Mouse (Mus musculus) heart, adult 18-20 months (tissue): ENCODE data around the gene Olfr180. TPM values are rescaled to one million over a fixed set of nuclear protein-coding genes. Genes with fewer than 3 reads are reported as not detected.

Experiments used
- DNase-seq, 2 experiments: peaks; one replicate each; pipeline ENCODE4 v3.0.0; 2021 to 2022; ENCODE audit warnings: mixed read lengths in 1 of 2
- long read RNA-seq, 2 experiments: library from polyadenylated mRNA; stranded (forward); transcript quantifications; one replicate each; pipeline ENCODE4 v2.0.0; 2021
- total RNA-seq, 2 experiments: library from RNA; stranded (reverse); gene quantifications; 2 replicates each; pipeline ENCODE4 v1.2.3; 2021

Olfr180 gene
- not detected for total RNA-seq
- long read RNA-seq, experiment 1, result 0 reads
- long read RNA-seq, experiment 2, result 0 reads

GRCm38 (mm10) chr16:58929292-58929691, at the start of gene Olfr180:
Olfr180 (minus strand) TSS chr16:58929392.
- no peak for DNase-seq

- no peak for DNase-seq
Observed at GRCm38 (mm10) chr16:58928655-58929054, 537 bp downstream of the Olfr180 start, which contains the start of gene Olfr181. Olfr181 (minus strand) TSS chr16:58928755.

DNA sequence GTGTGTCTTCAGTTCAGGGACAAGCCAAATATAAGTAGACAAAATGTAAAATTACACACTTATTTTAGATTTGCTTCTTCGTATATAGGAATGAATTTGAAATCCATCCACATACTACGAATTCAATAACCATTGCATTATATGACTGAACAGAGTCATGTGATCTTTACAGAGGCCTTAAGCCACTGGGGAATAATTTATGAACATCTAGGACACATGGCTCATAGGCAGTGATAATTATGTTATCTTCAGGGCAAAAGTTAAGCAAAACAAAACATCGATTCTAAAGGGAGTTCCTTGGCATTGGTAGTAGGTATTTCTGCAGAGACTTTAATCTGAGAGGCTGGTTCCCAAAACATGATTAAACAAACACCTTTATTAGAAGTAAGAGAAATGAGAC, 37.2 kb downstream of the Olfr180 start, which contains the start of gene Olfr178:
Gene Olfr178, minus strand, starts transcription at position 101 of the 400 bp plus-strand sequence.
- DNase-seq, result no peak

- DNase-seq, result no peak
Observed at GRCm38 (mm10) chr16:58884416-58884815, 44.8 kb downstream of the Olfr180 start.

- no peak for DNase-seq
Observed at GRCm38 (mm10) chr16:58874668-58875067, 54.5 kb downstream of the Olfr180 start, which contains the start of gene Olfr177. Olfr177 (minus strand) TSS chr16:58874768.

Other genes starting within 250 kb of the Olfr180 start
- not detected for gene Gpr15, start 210.3 kb downstream of the Olfr180 start, total RNA-seq
- 10 to 100 TPM; 48.7 to 51.0 TPM for gene Cldnd1, start 201.5 kb downstream of the Olfr180 start, total RNA-seq
- not detected for gene Olfr172, start 166.2 kb downstream of the Olfr180 start, total RNA-seq
- not detected for gene Olfr173, start 129.1 kb downstream of the Olfr180 start, total RNA-seq
- not detected for gene Olfr175-ps1, start 102.6 kb downstream of the Olfr180 start, total RNA-seq
- not detected for gene Olfr177, start 54.6 kb downstream of the Olfr180 start, total RNA-seq
- not detected for gene Olfr178, start 37.3 kb downstream of the Olfr180 start, total RNA-seq
- not detected for gene Olfr181, start 637 bp downstream of the Olfr180 start, total RNA-seq
- gene Olfr183, start 66.0 kb upstream of the Olfr180 start, total RNA-seq, result not detected
- gene Olfr186, start 100.9 kb upstream of the Olfr180 start, total RNA-seq, result not detected
- not detected for gene Olfr187, start 110.4 kb upstream of the Olfr180 start, total RNA-seq
- not detected for gene Olfr190, start 148.6 kb upstream of the Olfr180 start, total RNA-seq
- gene Olfr191, start 160.4 kb upstream of the Olfr180 start, total RNA-seq, result not detected
- gene Olfr193, start 182.5 kb upstream of the Olfr180 start, total RNA-seq, result not detected
- not detected for gene Olfr194, start 191.7 kb upstream of the Olfr180 start, total RNA-seq
- gene Olfr195, start 217.7 kb upstream of the Olfr180 start, total RNA-seq, result not detected
- not detected for gene Olfr196, start 241.1 kb upstream of the Olfr180 start, total RNA-seq